ENCODE assay signal across 11 mouse cellular contexts in genomic region chr2:167957539-167957938, GRCm38 (mm10). TPM values are rescaled to one million over a fixed set of nuclear protein-coding genes. Genes with fewer than 3 reads are reported as not detected.
A peak's percentile ranks its signal among the peaks of the same experiment; 100 is the strongest.
DNase-seq lines count a peak whose midpoint lies in the region; ATAC-seq and TF ChIP-seq lines count a peak whose summit lies in the region.
"Had no signal": no experiment of that assay in that cellular context is flagged by ENCODE, and none has a peak within 500 bp of the region (broad histone marks: within the 10 kb centered on the region; RNA-seq: fewer than 3 reads in every experiment).

No protein-coding gene starts in this region.

- H3K36me3 ChIP-seq in heart, adult 2 months (ENCODE audit: control insufficient read depth, insufficient read depth, low read length), result peaks cover 10% of the 10 kb centered on the region; the same call in 1 of the 2 replicates
- H3K36me3 ChIP-seq in liver, postnatal 0 days (replicated peaks; ENCODE audit: insufficient read depth, low read length), result no peaks in the 10 kb centered on the region

- no peaks in the 10 kb centered on the region for H3K9me3 ChIP-seq in liver, postnatal 0 days (ENCODE audit: low read length)

- DNase-seq in heart, adult 2 months, result no peak
- no peak for DNase-seq in heart, postnatal 36 days
- DNase-seq in left cerebral cortex, adult 2 months (ENCODE audit: extremely low spot score in 1 of 2, low spot score in 2 of 2), result no peak
- no peak for DNase-seq in left cerebral cortex, adult 8-10 months (ENCODE audit: low spot score in 2 of 2)
- DNase-seq in B cell, adult 2 months, result peak; percentile 61 to 66
- no peak for DNase-seq in liver, postnatal 0 days
- no peak for DNase-seq in layer of hippocampus, adult 11-12 months (ENCODE audit: low spot score)
- DNase-seq: lung, postnatal 36 days had no signal

- TF ChIP-seq POLR2A in heart, adult 2 months (IDR thresholded peaks at IDR 0.05; ENCODE audit: insufficient read depth, low read depth, low read length), result no peak

- H3K79me2 ChIP-seq in heart, adult 2 months (replicated peaks; ENCODE audit: control insufficient read depth, insufficient read depth, low read length), result peaks cover 2% of the 10 kb centered on the region

- H3K4me1 ChIP-seq in heart, adult 2 months (ENCODE audit: control insufficient read depth, insufficient read depth, low read length), result peaks cover 23% of the 10 kb centered on the region
- peaks cover 39% of the 10 kb centered on the region for H3K4me1 ChIP-seq in liver, postnatal 0 days (ENCODE audit: insufficient read depth)

- peak; percentile 60 for TF ChIP-seq CTCF in heart, adult 2 months (IDR thresholded peaks at IDR 0.05)
- peak; percentile 34 for TF ChIP-seq CTCF in left cerebral cortex, adult 2 months (IDR thresholded peaks at IDR 0.05)
- peak; percentile 66 for TF ChIP-seq CTCF in liver, postnatal 0 days (IDR thresholded peaks at IDR 0.05; ENCODE audit: low read depth)

- TF ChIP-seq EP300 in heart, adult 2 months (IDR thresholded peaks at IDR 0.05; ENCODE audit: insufficient read depth, low read depth, low read length), result no peak
- TF ChIP-seq EP300 in liver, postnatal 0 days (IDR thresholded peaks at IDR 0.05; ENCODE audit: low read depth), result no peak

- no peak overlapping the region; the same call in 1 of the 2 replicates for H3K27ac ChIP-seq in heart, adult 2 months
- no peak overlapping the region for H3K27ac ChIP-seq in left cerebral cortex, adult 2 months
- H3K27ac ChIP-seq in liver, postnatal 0 days (ENCODE audit: low read depth), result no peak overlapping the region

- WGBS in heart, adult 2 months, result 100% methylated on average over 1 of the region's 1 CpGs
- WGBS in liver, postnatal 0 days (ENCODE audit: insufficient replicate concordance), result 76% methylated on average over 1 of the region's 1 CpGs

- H3K27me3 ChIP-seq in heart, adult 2 months (ENCODE audit: control insufficient read depth, insufficient read depth, low read length), result no peaks in the 10 kb centered on the region
- H3K27me3 ChIP-seq in liver, postnatal 0 days (ENCODE audit: insufficient read depth, low read length), result no peaks in the 10 kb centered on the region

- no peak overlapping the region for H3K4me2 ChIP-seq in liver, postnatal 0 days (ENCODE audit: low read depth, low read length)

- no peak overlapping the region for H3K4me3 ChIP-seq in heart, adult 2 months
- H3K4me3 ChIP-seq in left cerebral cortex, adult 2 months, result no peak overlapping the region
- H3K4me3 ChIP-seq in liver, postnatal 0 days (ENCODE audit: low read depth, low read length), result no peak overlapping the region
- H3K4me3 ChIP-seq: myocyte had no signal

- no peak overlapping the region for H3K9ac ChIP-seq in heart, adult 2 months (ENCODE audit: low read depth, low read length)
- no peak overlapping the region for H3K9ac ChIP-seq in liver, postnatal 0 days (replicated peaks)

- no peak for ATAC-seq in liver, postnatal 0 days
- no peak for ATAC-seq in erythroblast, adult 5-6 weeks (replicated peaks; ENCODE audit: low FRiP score, poor library complexity, severe bottlenecking)

- intact Hi-C loops in heart, adult 2 months (cut with DNase I), result no loop called here
- intact Hi-C loops in heart, postnatal 36 days (cut with DNase I), result no loop called here
- intact Hi-C loops in left cerebral cortex, adult 2 months (cut with DNase I), result no loop called here

RNA-seq across cellular contexts. Expression of gene Ptpn1, which starts 25.7 kb away (rescaled TPM):
- total RNA-seq in heart, adult 2 months (2021), result 10 to 100 TPM; 21.4 to 23.2 TPM
- 15.7 and 17.6 TPM in 2 replicates for polyA plus RNA-seq in heart, adult 2 months (2012; rRNA removed)
- 10 to 100 TPM; 19.5 to 22.3 TPM for total RNA-seq in heart, postnatal 36 days (2021)
- total RNA-seq in left cerebral cortex, adult 2 months (2021), result 10 to 100 TPM; 52.0 to 69.0 TPM
- total RNA-seq in left cerebral cortex, adult 8-10 months (2022), result 10 to 100 TPM; 40.0 to 54.9 (median 50.1) TPM
- polyA plus RNA-seq in liver, postnatal 0 days (2015; fragmentation: Nextera tagmentation; extraction: Ambion mirVana), result 31.4 and 32.4 TPM in 2 replicates
- total RNA-seq in erythroblast, adult 5-6 weeks (2015; ENCODE audit: low replicate concordance), result 11.7 and 11.9 TPM in 2 replicates
- total RNA-seq in erythroblast, adult 5-6 weeks (2017; ENCODE audit: low replicate concordance), result 8.9 and 9.1 TPM in 2 replicates

RNA-seq across cellular contexts. Expression of gene Ripor3, which starts 52.9 kb away (rescaled TPM):
- total RNA-seq in heart, adult 2 months (2021), result under 1 TPM; 0.21 to 0.36 TPM
- polyA plus RNA-seq in heart, adult 2 months (2012; rRNA removed), result 0.79 and 1.5 TPM in 2 replicates
- under 1 TPM; 0.36 to 0.79 TPM for total RNA-seq in heart, postnatal 36 days (2021)
- total RNA-seq in left cerebral cortex, adult 2 months (2021), result under 1 TPM; 0.21 to 0.61 TPM
- total RNA-seq in left cerebral cortex, adult 8-10 months (2022), result 1 to 10 TPM in 1 of 4 experiments, under 1 TPM in 3; 0.37 to 1.0 (median 0.65) TPM
- polyA plus RNA-seq in liver, postnatal 0 days (2015; fragmentation: Nextera tagmentation; extraction: Ambion mirVana), result 1.4 TPM in 2 replicates
- total RNA-seq in erythroblast, adult 5-6 weeks (2015; ENCODE audit: low replicate concordance), result not detected in 2 replicates
- not detected in 2 replicates for total RNA-seq in erythroblast, adult 5-6 weeks (2017; ENCODE audit: low replicate concordance)
- total RNA-seq: hematopoietic stem cell, adult 5-6 weeks had no signal

Comparison
In these comparisons a context has a peak if more than half of its experiments do, and no peak if none do; other contexts are left out.
1. DNase-seq: peak in B cell, adult 2 months (2 of 2); none in heart, adult 2 months (0 of 2), heart, postnatal 36 days (0 of 2), left cerebral cortex, adult 2 months (0 of 2), left cerebral cortex, adult 8-10 months (0 of 2), liver, postnatal 0 days (single experiment) and layer of hippocampus, adult 11-12 months (single experiment).
2. Peak in every context shown above with its lines, with median percentiles within 50 percentile points of each other: CTCF ChIP-seq.